Mouse (Mus musculus) heart, embryonic 12.5 days (tissue): ENCODE results near the gene Mrgbp. TPM values are rescaled to one million over a fixed set of nuclear protein-coding genes. Genes with fewer than 3 reads are reported as not detected.

Experiments
- ATAC-seq: fragments of 200-750 bp; cut with Nextera tagmentation; 2 replicates; pipeline ENCODE4 v1.8.0; 2017; ENCODE audit warnings: moderate TSS enrichment, moderate library complexity; ENCODE audit not compliant: insufficient number of reproducible peaks, low FRiP score
- H3K27ac ChIP-seq: fragments of 300-500 bp; sonication (generic); 2 replicates; pipeline ENCODE4 v1.5.1; 2016; ENCODE audit warnings: mild to moderate bottlenecking, moderate library complexity; ENCODE audit not compliant: poor library complexity, severe bottlenecking
- H3K27me3 ChIP-seq: fragments of 300-500 bp; sonication (generic); replicated peaks from 2 replicates; pipeline ENCODE4 v1.6.1; 2016; ENCODE audit warnings: mild to moderate bottlenecking, moderate library complexity
- H3K36me3 ChIP-seq: fragments of 300-500 bp; sonication (generic); 2 replicates; pipeline ENCODE4 v1.6.1; 2016; ENCODE audit warnings: mild to moderate bottlenecking, moderate library complexity
- H3K4me1 ChIP-seq: fragments of 300-500 bp; sonication (generic); replicated peaks from 2 replicates; pipeline ENCODE4 v1.6.1; 2016; ENCODE audit warnings: mild to moderate bottlenecking
- H3K4me2 ChIP-seq: fragments of 300-500 bp; sonication (generic); 2 replicates; pipeline ENCODE4 v1.6.1; 2016; ENCODE audit warnings: mild to moderate bottlenecking, moderate library complexity
- H3K4me3 ChIP-seq: fragments of 300-500 bp; sonication (generic); 2 replicates; pipeline ENCODE4 v1.5.1; 2016; ENCODE audit warnings: mild to moderate bottlenecking
- H3K9ac ChIP-seq: fragments of 300-500 bp; sonication (generic); 2 replicates; pipeline ENCODE4 v1.6.1; 2016; ENCODE audit warnings: mild to moderate bottlenecking, moderate library complexity
- H3K9me3 ChIP-seq: fragments of 300-500 bp; sonication (generic); replicated peaks from 2 replicates; pipeline ENCODE4 v1.6.1; 2016; ENCODE audit warnings: mild to moderate bottlenecking, moderate library complexity
- WGBS: fragments of 180-500 bp; shearing (Covaris S2); methylation state at CpG from one replicate; pipeline ENCODE4 v1.1.7; 2016; 5-methylcytosine and 5-hydroxymethylcytosine counted together
- polyA plus RNA-seq: library from polyadenylated mRNA; unstranded; fragments of >200 nt; fragmentation: Nextera tagmentation; extraction: Ambion mirVana; gene quantifications from 2 replicates; pipeline ENCODE4 v1.2.1, GENCODE M21; 2016

Mrgbp gene
- polyA plus RNA-seq = 25.1 and 25.3 TPM in 2 replicates

DNA sequence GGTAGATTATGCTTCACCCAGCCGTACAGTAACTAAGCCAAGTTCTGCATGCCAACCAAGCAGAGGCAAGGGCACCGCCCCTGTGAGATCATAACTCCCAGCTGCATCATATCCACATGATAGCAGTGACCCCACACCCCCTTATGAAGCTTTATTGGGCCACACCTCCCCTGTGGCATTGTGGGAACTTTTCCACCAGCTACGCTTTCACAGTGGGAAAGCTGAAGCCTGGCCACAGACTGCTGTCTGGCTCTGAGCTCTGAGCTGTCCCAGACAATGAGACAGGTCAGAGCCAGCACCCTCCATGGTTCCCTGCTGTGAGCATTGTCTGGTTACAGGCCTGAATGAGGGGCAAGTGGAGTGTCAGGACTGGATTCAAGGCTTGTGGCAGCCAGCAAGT is at the start of gene Mrgbp:
Mrgbp (plus strand) TSS at position 303 of the 400 bp plus-strand sequence.
- 0 out of 2 replicates have a peak, but pooled peaks cover 7% of the 10 kb centered on the region for H3K27me3 ChIP-seq
- no peak for ATAC-seq
- H3K9ac ChIP-seq = no peak within 1 kb of the TSS
- no peaks in the 10 kb centered on the region for H3K9me3 ChIP-seq
- no peak within 1 kb of the TSS for H3K27ac ChIP-seq
- WGBS = 75% methylated on average over 3 of the region's 3 CpGs
- H3K4me1 ChIP-seq = peaks cover 15% of the 10 kb centered on the region
- no peak within 1 kb of the TSS for H3K4me3 ChIP-seq
- H3K36me3 ChIP-seq = peaks cover 15% of the 10 kb centered on the region
- no peak within 1 kb of the TSS for H3K4me2 ChIP-seq

DNA sequence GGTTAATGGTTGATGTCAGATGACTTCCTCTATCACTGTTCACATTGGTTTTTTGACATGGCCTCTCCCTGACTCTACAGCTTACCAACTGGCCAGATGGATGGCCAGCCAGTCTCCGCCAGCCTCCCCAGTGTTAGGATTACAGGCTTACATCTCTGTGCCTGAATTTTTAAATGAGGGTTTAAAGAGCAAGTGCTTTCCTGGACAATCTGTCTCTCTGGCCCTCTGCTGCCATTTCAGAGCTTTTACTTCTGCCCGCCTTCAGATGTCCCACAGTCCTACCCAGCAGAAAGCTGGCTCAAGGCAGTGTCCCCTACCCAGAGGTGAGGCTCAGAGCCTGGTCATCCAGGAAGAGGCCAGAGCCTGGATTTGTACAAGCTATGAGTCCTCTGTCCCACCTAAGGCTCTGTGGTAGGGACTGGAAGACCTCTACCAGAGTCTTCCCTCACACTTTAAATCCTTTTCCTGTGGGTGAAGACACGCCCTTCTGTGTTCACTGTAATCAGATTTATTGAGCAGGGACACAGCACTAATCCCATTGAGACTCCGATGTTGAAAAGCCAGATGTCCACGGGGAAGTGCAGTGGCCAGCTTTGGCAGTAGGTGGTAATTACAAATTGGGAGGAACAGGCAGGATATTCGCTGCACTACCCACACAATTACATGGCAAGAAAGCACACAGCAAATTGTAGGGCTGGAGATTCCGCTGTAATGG is 49.3 kb upstream of the Mrgbp start:
- no peak for ATAC-seq
- Histone ChIP-seq H3K9ac (no peak overlapping the region), H3K9me3 (no peaks in the 10 kb centered on the region), H3K4me1 (peaks cover 6% of the 10 kb centered on the region; the same call in 1 of the 2 replicates), H3K4me3 (no peak overlapping the region), H3K27ac (no peak overlapping the region), H3K27me3 (peaks cover 38% of the 10 kb centered on the region), H3K4me2 (no peak overlapping the region), H3K36me3 (no peaks in the 10 kb centered on the region)
- 64% methylated on average over 7 of the region's 7 CpGs for WGBS

DNA sequence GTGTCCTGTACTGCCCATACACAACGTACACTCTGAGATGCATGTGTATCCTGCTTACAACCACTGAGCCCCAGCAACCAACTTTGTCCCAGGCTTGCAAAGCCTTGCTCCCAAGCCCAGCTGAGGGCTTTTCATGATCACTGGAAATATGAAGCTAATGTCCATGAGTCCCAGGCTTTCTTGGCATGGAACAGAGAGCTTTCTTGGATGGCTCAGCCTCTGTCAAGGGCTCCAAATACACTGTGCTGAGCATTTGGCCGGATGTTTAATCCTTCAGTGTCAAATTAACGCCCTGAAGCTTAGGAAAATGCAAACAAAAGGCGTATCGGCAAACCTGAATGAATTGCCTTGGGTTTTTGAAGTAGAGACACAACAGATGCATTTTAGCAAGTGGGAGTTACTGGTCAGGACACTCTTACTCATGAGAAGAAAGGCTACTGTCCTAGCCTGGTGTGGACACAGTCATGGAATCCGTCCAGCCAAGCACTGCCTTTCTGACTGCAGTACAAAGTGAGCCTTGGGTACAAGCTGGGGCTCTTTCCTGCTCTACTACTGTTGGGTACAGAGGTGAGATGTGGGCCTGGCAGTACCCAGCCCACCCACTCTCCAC is 48.6 kb upstream of the Mrgbp start:
- Histone ChIP-seq H3K9ac (no peak overlapping the region), H3K9me3 (no peaks in the 10 kb centered on the region), H3K4me3 (no peak overlapping the region), H3K36me3 (no peaks in the 10 kb centered on the region), H3K27ac (no peak overlapping the region), H3K4me2 (no peak overlapping the region), H3K27me3 (peaks cover 31% of the 10 kb centered on the region), H3K4me1 (peaks cover 6% of the 10 kb centered on the region; the same call in 1 of the 2 replicates)
- no peak for ATAC-seq
- WGBS = 64% methylated on average over 6 of the region's 6 CpGs

DNA sequence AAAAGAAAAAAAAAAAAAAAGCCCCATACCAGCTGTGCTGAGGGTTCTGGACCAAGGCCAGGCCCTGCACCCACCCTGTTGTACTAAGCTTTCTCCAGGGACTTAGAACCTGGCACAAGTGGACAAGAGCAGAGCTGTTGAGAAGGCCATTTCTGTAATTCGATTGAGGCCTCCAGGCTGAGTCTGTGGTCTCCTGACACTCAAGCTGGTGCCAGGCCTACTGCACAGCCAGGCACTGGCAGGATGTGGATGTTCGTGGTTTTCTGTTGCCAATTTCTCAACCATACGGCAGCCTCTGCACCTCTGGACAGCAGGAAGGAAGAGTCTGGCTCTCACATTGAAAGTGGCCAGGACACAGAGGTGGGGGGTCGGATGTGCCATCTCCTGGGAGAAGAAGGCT is 47.9 kb upstream of the Mrgbp start:
- Histone ChIP-seq H3K4me3 (no peak overlapping the region), H3K9ac (no peak overlapping the region), H3K4me1 (peaks cover under 1% of the 10 kb centered on the region; the same call in 1 of the 2 replicates), H3K36me3 (no peaks in the 10 kb centered on the region), H3K9me3 (no peaks in the 10 kb centered on the region), H3K27me3 (peaks cover 24% of the 10 kb centered on the region), H3K27ac (no peak overlapping the region), H3K4me2 (no peak overlapping the region)
- 66% methylated on average over 4 of the region's 4 CpGs for WGBS
- ATAC-seq = no peak

DNA sequence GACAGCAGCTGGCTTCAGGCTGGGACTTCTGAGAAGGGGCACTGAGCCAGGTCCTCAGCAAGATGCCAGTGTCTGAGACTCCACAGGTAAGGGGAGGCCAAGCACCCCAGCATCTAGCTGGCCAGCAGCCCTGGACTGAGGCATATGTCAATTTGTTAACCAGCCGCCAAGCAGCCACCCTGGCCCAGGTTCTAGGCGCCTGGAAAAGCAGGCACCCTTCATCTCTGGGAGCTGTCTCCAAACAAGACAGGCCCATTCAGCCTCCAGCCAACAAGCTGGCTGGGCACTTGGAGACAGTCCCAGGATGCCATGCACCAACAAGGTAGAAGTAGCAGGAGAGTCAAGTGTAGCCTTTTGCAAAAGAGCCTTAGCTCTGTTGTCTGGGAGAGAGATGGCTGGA is 37.4 kb upstream of the Mrgbp start:
- Histone ChIP-seq H3K4me3 (no peak overlapping the region), H3K4me1 (no peaks in the 10 kb centered on the region), H3K9me3 (peaks cover 4% of the 10 kb centered on the region; the same call in 1 of the 2 replicates), H3K36me3 (no peaks in the 10 kb centered on the region), H3K4me2 (no peak overlapping the region), H3K27me3 (peaks cover 8% of the 10 kb centered on the region; the same call in 1 of the 2 replicates), H3K27ac (no peak overlapping the region), H3K9ac (no peak overlapping the region)
- ATAC-seq = no peak
- WGBS = 82% methylated on average over 2 of the region's 2 CpGs

DNA sequence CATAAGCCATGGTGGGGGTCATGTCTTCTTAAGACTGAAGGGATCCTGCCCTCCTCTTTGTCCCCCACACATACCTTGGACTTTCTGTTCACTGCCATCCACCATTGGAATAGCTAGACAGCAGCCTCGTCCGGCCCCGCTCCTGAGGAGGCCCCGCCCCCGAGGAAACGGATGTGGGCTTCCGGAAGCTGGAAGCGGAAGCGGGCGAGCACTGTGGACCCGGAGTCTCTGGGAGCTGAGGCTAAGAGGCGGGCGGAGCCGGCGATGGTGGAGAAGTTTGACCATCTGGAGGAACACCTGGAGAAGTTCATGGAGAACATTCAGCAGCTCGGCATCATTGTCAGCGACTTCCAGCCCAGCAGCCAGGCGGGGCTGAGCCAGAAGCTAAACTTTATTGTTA is 36.1 kb upstream of the Mrgbp start:
- H3K9me3 ChIP-seq = peaks cover 4% of the 10 kb centered on the region; the same call in 1 of the 2 replicates
- H3K4me3 ChIP-seq = no peak overlapping the region
- no peak for ATAC-seq
- peaks cover 8% of the 10 kb centered on the region; the same call in 1 of the 2 replicates for H3K27me3 ChIP-seq
- no peak overlapping the region for H3K4me2 ChIP-seq
- no peaks in the 10 kb centered on the region for H3K36me3 ChIP-seq
- no peak overlapping the region for H3K27ac ChIP-seq
- H3K4me1 ChIP-seq = no peaks in the 10 kb centered on the region
- H3K9ac ChIP-seq = no peak overlapping the region
- WGBS = 73% methylated on average over 18 of the region's 18 CpGs

DNA sequence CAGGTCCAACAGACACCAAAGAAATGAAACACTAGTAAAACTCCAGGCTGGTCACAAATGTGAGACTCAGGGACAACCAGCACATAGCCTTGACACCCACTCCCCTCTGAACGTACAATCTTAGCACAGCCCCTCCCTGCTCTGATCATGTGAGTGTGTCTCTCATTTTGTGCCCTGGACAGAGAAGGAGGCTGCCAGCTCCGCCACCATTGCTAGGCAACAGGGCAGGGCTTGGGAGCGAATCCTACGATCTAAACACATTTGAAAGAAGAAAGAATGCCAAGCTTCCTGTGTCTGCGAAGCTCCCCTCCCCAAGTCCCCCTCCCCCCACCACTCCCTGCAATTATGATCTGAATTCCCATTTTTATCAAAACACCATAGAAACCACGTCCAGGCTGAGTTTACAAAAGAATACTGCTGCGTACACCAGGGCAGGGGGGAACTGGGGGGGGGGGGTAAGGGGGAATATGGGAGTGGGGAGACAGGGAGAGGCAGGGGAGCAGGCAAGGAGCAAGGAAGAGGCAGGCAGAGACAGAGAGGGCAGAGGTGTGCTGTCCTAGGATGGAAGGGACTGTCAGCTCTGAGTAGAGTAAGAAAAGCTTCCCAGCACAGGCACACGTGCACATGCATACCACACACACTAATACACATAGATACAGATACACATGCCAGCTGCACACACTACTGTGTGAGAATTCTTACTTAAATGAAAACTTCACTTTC is 33.6 kb upstream of the Mrgbp start:
- Histone ChIP-seq H3K4me2 (no peak overlapping the region), H3K9me3 (peaks cover 4% of the 10 kb centered on the region; the same call in 1 of the 2 replicates), H3K27ac (no peak overlapping the region), H3K9ac (no peak overlapping the region), H3K27me3 (peaks cover 16% of the 10 kb centered on the region; the same call in 1 of the 2 replicates), H3K36me3 (no peaks in the 10 kb centered on the region), H3K4me1 (no peaks in the 10 kb centered on the region), H3K4me3 (no peak overlapping the region)
- ATAC-seq = no peak
- WGBS = 47% methylated on average over 8 of the region's 8 CpGs

DNA sequence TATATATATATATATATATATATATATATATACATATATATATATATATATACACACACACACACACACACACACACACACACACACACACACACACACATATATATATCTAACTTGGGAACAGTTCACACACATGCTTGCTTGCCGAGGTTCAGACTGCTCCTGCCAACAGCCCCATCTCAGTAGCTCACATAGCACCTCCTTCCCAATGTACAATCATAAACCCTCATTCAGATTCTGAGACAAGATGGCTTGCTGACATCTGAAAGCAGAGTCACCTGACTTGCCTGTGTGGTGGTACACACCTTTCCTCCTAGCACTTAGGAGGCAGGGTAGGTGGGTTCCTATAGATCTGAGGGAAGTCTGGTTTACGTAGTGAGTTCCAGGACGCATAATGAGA is 28.8 kb upstream of the Mrgbp start:
- H3K9me3 ChIP-seq = no peaks in the 10 kb centered on the region
- no peak overlapping the region for H3K9ac ChIP-seq
- H3K36me3 ChIP-seq = no peaks in the 10 kb centered on the region
- WGBS = 72% methylated on average over 3 of the region's 3 CpGs
- no peak overlapping the region for H3K4me2 ChIP-seq
- peaks cover 11% of the 10 kb centered on the region; the same call in 1 of the 2 replicates for H3K27me3 ChIP-seq
- ATAC-seq = no peak
- no peak overlapping the region for H3K27ac ChIP-seq
- H3K4me1 ChIP-seq = no peaks in the 10 kb centered on the region
- H3K4me3 ChIP-seq = no peak overlapping the region

DNA sequence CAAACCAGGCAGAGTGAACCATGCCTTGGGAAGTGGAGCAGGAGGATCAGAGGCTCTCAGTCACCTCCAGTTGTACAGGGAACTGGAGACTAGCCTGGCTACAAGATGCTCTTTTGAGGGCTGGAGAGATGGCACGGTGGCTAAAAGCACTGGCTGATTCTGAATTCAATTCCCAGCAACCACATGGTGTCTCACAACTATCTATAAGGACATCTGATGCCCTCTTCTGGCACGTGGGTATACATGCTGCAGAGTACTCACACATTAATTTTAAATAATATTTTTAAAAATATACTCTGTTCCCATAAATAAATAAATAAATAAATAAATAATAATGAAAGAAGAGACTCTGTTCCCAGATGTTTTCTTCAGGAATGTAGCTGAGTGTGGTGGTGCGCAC is 25.9 kb upstream of the Mrgbp start:
- no peak overlapping the region for H3K4me3 ChIP-seq
- no peak overlapping the region for H3K4me2 ChIP-seq
- 50% methylated on average over 3 of the region's 3 CpGs for WGBS
- H3K27ac ChIP-seq = no peak overlapping the region
- no peak overlapping the region for H3K9ac ChIP-seq
- 0 out of 2 replicates have a peak, but pooled peaks cover 3% of the 10 kb centered on the region for H3K9me3 ChIP-seq
- H3K36me3 ChIP-seq = no peaks in the 10 kb centered on the region
- peaks cover 11% of the 10 kb centered on the region; the same call in 1 of the 2 replicates for H3K27me3 ChIP-seq
- ATAC-seq = no peak
- H3K4me1 ChIP-seq = no peaks in the 10 kb centered on the region

DNA sequence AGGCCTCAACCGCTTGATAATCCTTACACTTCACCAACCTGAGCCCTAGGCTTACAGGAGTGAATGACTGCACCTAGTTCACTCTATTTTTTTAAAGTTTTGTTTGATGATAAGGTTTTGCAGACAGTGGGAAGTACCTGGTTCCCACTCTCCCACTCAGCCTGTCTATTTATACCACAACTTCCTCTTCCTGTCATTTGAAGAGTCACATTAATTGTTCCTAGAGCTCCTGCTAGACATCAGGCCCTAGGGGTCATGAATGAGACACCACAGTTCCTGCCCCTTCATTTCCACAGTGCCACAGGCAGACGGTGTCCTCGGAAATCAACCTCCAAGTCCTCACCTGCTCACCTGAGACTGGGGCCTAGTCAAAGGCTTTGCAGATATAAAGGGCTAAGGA is 24.6 kb upstream of the Mrgbp start:
- Histone ChIP-seq H3K9ac (no peak overlapping the region), H3K4me3 (no peak overlapping the region), H3K27me3 (0 out of 2 replicates have a peak, but pooled peaks cover 7% of the 10 kb centered on the region), H3K27ac (no peak overlapping the region), H3K9me3 (0 out of 2 replicates have a peak, but pooled peaks cover 4% of the 10 kb centered on the region), H3K4me2 (no peak overlapping the region), H3K36me3 (no peaks in the 10 kb centered on the region), H3K4me1 (no peaks in the 10 kb centered on the region)
- ATAC-seq = no peak
- WGBS = 57% methylated on average over 3 of the region's 3 CpGs

DNA sequence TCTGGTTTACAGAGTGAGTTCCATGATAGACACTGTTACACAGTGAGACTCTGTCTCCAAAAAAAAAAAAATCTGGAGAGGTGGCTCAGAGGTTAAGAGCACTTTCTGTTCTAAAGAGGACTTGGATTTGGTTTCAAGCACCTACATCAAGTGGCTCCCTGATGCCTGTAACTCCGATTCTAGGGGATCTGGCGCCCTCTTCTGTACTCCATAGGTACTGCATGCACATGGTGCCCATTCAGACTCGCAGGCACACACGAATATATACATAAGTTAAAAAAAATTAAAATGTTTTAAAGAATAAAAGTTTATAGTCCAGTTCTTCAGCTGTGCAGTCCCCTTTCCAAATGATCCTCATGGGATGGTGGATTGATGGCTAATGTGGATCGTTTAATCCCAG is 20.9 kb upstream of the Mrgbp start:
- Histone ChIP-seq H3K9ac (no peak overlapping the region), H3K4me1 (no peaks in the 10 kb centered on the region), H3K9me3 (0 out of 2 replicates have a peak, but pooled peaks cover 4% of the 10 kb centered on the region), H3K4me3 (no peak overlapping the region), H3K27ac (no peak overlapping the region), H3K4me2 (no peak overlapping the region), H3K36me3 (no peaks in the 10 kb centered on the region), H3K27me3 (peaks cover 18% of the 10 kb centered on the region)
- no peak for ATAC-seq
- WGBS = 46% methylated on average over 5 of the region's 5 CpGs
